Mouse (Mus musculus) embryonic facial prominence, embryonic 12.5 days (tissue): ENCODE results near the gene Echdc3. TPM values are rescaled to one million over a fixed set of nuclear protein-coding genes. Genes with fewer than 3 reads are reported as not detected.
A peak's percentile ranks its signal among the peaks of the same experiment; 100 is the strongest.

ENCODE experiments used
- ATAC-seq: fragments of 200-750 bp; cut with Nextera tagmentation; 2 replicates; pipeline ENCODE4 v1.8.0; 2017; ENCODE audit not compliant: insufficient number of reproducible peaks, insufficient read depth, low FRiP score, low TSS enrichment
- H3K27ac ChIP-seq: fragments of 300-500 bp; sonication (generic); 2 replicates; pipeline ENCODE4 v1.5.1; 2016; ENCODE audit warnings: mild to moderate bottlenecking
- H3K27me3 ChIP-seq: fragments of 300-500 bp; sonication (generic); 2 replicates; pipeline ENCODE4 v1.6.1; 2016; ENCODE audit warnings: mild to moderate bottlenecking, moderate library complexity
- H3K36me3 ChIP-seq: fragments of 300-500 bp; sonication (generic); 2 replicates; pipeline ENCODE4 v1.6.1; 2016; ENCODE audit warnings: mild to moderate bottlenecking
- H3K4me1 ChIP-seq: fragments of 300-500 bp; sonication (generic); 2 replicates; pipeline ENCODE4 v1.6.1; 2016
- H3K4me2 ChIP-seq: fragments of 300-500 bp; sonication (generic); replicated peaks from 2 replicates; pipeline ENCODE4 v1.6.1; 2016; ENCODE audit warnings: mild to moderate bottlenecking, moderate library complexity
- H3K4me3 ChIP-seq: fragments of 300-500 bp; sonication (generic); 2 replicates; pipeline ENCODE4 v1.5.1; 2016; ENCODE audit warnings: mild to moderate bottlenecking
- H3K9ac ChIP-seq: fragments of 300-500 bp; sonication (generic); 2 replicates; pipeline ENCODE4 v1.6.1; 2016; ENCODE audit warnings: mild to moderate bottlenecking, moderate library complexity
- H3K9me3 ChIP-seq: fragments of 300-500 bp; sonication (generic); 2 replicates; pipeline ENCODE4 v1.6.1; 2016; ENCODE audit warnings: mild to moderate bottlenecking, moderate library complexity
- WGBS: fragments of 180-500 bp; shearing (Covaris S2); methylation state at CpG from one replicate; pipeline ENCODE4 v1.1.7; 2016; 5-methylcytosine and 5-hydroxymethylcytosine counted together
- polyA plus RNA-seq: library from polyadenylated mRNA; unstranded; fragments of >200 nt; fragmentation: Nextera tagmentation; extraction: Ambion mirVana; gene quantifications from 2 replicates; pipeline ENCODE4 v1.2.1, GENCODE M21; 2016

Gene Echdc3
- polyA plus RNA-seq, 1 experiment from 2014 or later = 3.1 TPM

DNA sequence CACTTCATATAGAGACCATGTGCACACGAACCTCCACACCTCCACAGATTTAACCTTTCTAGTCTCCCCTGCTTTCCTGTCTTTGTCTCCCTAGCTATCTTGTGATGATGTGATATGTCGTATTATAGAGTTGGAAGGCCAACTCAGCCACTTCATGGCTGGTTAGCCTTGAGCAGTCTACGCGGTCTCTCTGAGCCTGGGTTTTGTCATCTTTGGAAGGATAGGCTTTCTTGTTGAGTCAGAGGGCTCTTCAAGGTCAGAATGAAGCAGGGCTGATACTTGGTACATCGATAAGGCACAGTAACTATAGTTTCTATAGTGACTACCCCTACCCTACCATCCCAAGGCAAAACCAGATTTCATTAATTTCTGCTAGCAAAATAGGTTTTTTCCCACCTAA lies 28.6 kb upstream of the Echdc3 start:
- Histone ChIP-seq H3K4me3 (no peak overlapping the region), H3K36me3 (no peaks in the 10 kb centered on the region)

DNA sequence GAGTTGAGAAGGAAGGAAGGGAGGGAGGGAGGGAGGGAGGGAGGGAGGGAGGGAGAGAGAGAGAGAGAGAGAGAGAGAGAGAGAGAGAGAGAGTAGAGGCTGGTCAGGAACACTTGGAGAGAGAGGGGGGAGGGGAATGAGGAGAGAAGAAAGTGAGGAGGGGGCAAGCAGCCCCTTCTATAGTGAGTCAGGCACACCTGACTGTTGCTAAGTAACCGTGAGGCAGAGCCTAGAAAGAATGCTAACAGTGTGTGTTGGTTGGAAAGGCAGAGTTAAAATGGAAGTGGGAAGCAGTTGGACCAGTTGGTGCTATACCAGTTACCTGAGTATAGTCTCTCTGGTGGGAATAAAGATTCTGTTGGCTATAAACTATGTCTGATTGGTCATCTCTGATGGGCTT lies 27.2 kb upstream of the Echdc3 start:
- Histone ChIP-seq H3K36me3 (no peaks in the 10 kb centered on the region), H3K4me3 (no peak overlapping the region), H3K9me3 (no peaks in the 10 kb centered on the region), H3K27me3 (no peaks in the 10 kb centered on the region), H3K4me2 (no peak overlapping the region), H3K9ac (no peak overlapping the region), H3K27ac (no peak overlapping the region), H3K4me1 (peaks cover 10% of the 10 kb centered on the region; the same call in 1 of the 2 replicates)
- ATAC-seq = no peak
- WGBS = 41% methylated on average over 1 of the region's 1 CpGs

More for the DNA sequence above, 28.6 kb upstream of the Echdc3 start:
- Histone ChIP-seq H3K27ac (no peak overlapping the region), H3K4me1 (peaks cover 10% of the 10 kb centered on the region; the same call in 1 of the 2 replicates), H3K9ac (no peak overlapping the region), H3K27me3 (no peaks in the 10 kb centered on the region), H3K9me3 (no peaks in the 10 kb centered on the region), H3K4me2 (no peak overlapping the region)
- WGBS = 83% methylated on average over 5 of the region's 5 CpGs
- no peak for ATAC-seq

DNA sequence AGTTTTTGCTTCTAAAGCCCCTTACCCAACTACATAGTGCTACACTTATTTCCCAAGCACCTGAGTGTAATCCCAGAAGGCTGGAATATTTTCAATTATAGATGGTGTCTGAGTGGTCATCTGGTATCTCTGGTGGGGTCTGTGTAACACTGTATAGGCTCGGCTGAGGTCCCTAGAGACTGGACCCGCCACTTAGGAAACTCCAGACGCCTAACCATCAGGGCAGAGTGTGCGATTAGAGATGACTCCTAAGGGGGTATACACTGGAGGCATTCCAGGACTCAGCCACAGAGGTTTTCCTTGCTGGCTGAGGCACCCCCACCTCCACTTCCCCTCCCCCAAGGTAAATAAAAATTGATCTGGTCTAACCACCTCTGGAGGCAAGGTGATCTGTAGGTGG lies 26.5 kb upstream of the Echdc3 start:
- Histone ChIP-seq H3K4me1 (peaks cover 10% of the 10 kb centered on the region; the same call in 1 of the 2 replicates), H3K4me2 (no peak overlapping the region), H3K4me3 (no peak overlapping the region), H3K27ac (no peak overlapping the region), H3K36me3 (no peaks in the 10 kb centered on the region), H3K27me3 (no peaks in the 10 kb centered on the region), H3K9ac (no peak overlapping the region), H3K9me3 (no peaks in the 10 kb centered on the region)
- ATAC-seq = peak; percentile 77; the same call in 1 of the 2 replicates
- 55% methylated on average over 4 of the region's 4 CpGs for WGBS

DNA sequence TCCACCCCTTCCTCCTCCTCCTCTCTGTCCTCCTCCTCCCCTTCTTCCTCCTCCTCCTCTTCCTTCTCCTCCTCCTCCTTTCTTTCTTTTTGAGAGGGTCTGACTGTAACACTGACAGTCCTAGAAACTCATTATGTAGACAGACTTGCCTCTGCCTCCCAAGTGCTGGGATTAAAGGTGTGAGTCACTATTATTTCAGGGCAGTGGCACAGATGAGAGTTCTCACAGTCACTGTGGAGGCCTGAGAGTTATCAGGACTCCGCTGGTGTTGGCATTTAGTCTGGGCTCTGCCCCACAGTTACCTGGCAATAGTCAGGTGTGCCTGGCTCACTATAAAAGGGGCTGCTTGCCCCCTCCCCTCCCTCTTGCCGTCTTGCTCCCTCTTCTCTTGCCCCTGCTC lies 25.8 kb upstream of the Echdc3 start:
- H3K4me3 ChIP-seq = no peak overlapping the region
- 60% methylated on average over 2 of the region's 2 CpGs for WGBS
- H3K9me3 ChIP-seq = no peaks in the 10 kb centered on the region
- no peaks in the 10 kb centered on the region for H3K27me3 ChIP-seq
- ATAC-seq = no peak
- no peak overlapping the region for H3K4me2 ChIP-seq
- no peak overlapping the region for H3K9ac ChIP-seq
- peaks cover 10% of the 10 kb centered on the region; the same call in 1 of the 2 replicates for H3K4me1 ChIP-seq
- no peaks in the 10 kb centered on the region for H3K36me3 ChIP-seq
- no peak overlapping the region for H3K27ac ChIP-seq

DNA sequence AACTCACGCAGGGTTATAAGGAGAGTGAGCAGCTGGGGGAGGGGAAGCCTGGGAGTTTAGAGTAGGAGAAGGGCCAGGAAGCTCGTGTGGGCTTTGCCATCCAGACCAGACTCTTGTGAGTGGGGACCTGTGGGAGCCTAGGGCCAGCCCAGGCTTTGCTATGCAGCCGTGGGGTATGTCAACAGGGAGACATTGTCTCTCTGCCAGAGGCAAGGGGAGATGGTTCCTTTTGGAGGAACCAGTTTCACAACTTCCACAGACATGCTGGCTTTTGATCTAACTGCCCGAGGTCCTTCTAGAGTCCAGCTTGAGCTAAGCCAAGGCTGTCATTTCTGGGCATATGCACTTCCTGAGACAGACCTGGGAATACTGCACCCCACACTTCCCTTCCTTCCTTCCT lies 25.4 kb upstream of the Echdc3 start:
- Histone ChIP-seq H3K9me3 (no peaks in the 10 kb centered on the region), H3K36me3 (no peaks in the 10 kb centered on the region), H3K9ac (no peak overlapping the region), H3K27ac (no peak overlapping the region), H3K27me3 (no peaks in the 10 kb centered on the region), H3K4me3 (no peak overlapping the region), H3K4me1 (peaks cover 10% of the 10 kb centered on the region; the same call in 1 of the 2 replicates), H3K4me2 (no peak overlapping the region)
- WGBS = 28% methylated on average over 4 of the region's 4 CpGs
- ATAC-seq = no peak

DNA sequence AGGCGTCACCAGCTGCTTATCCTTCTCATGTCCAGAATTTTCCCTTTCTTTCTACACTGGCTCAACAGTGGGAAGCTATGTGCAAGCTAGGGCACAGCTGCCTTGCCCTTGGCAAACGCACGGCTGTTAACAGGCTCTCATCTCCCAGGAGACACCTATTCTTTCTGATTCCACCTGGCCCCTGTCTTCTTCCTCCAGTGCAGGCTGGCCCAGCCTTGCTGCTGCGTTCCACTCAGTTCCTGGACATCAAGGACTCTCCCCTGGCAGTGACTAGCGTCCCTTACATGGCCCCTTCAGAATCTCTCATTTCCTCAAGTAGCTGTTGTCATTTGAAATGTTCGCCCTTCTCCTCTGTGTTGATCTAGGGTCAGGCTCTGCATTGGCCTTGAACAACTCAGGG lies 20.5 kb upstream of the Echdc3 start:
- Histone ChIP-seq H3K9ac (no peak overlapping the region), H3K27ac (no peak overlapping the region)
- 68% methylated on average over 6 of the region's 6 CpGs for WGBS

GRCm38 (mm10) chr2:6232755-6233154 lies 19.9 kb upstream of the Echdc3 start:
- no peak for ATAC-seq
- no peak overlapping the region for H3K4me3 ChIP-seq
- H3K27ac ChIP-seq = no peak overlapping the region
- no peak overlapping the region for H3K9ac ChIP-seq
- H3K36me3 ChIP-seq = no peaks in the 10 kb centered on the region
- H3K9me3 ChIP-seq = no peaks in the 10 kb centered on the region
- no peaks in the 10 kb centered on the region for H3K4me1 ChIP-seq
- H3K27me3 ChIP-seq = no peaks in the 10 kb centered on the region
- WGBS = 83% methylated on average over 7 of the region's 7 CpGs
- no peak overlapping the region for H3K4me2 ChIP-seq

More for the DNA sequence above, 20.5 kb upstream of the Echdc3 start:
- Histone ChIP-seq H3K4me1 (0 out of 2 replicates have a peak, but pooled peaks cover 4% of the 10 kb centered on the region), H3K9me3 (no peaks in the 10 kb centered on the region), H3K4me2 (no peak overlapping the region), H3K36me3 (no peaks in the 10 kb centered on the region), H3K4me3 (no peak overlapping the region), H3K27me3 (no peaks in the 10 kb centered on the region)
- ATAC-seq = no peak

- 78% methylated on average over 6 of the region's 6 CpGs for WGBS
- no peak for ATAC-seq
Measured at GRCm38 (mm10) chr2:6230865-6231264, 18.0 kb upstream of the Echdc3 start.

GRCm38 (mm10) chr2:6229597-6230290 lies 16.9 kb upstream of the Echdc3 start:
- H3K4me2 ChIP-seq = no peak overlapping the region
- H3K9ac ChIP-seq = no peak overlapping the region
- no peak overlapping the region for H3K27ac ChIP-seq
- H3K9me3 ChIP-seq = 0 out of 2 replicates have a peak, but pooled peaks cover under 1% of the 10 kb centered on the region
- H3K4me1 ChIP-seq = no peaks in the 10 kb centered on the region
- no peaks in the 10 kb centered on the region for H3K36me3 ChIP-seq
- WGBS = 64% methylated on average over 5 of the region's 5 CpGs
- H3K27me3 ChIP-seq = no peaks in the 10 kb centered on the region
- H3K4me3 ChIP-seq = no peak overlapping the region
- no peak for ATAC-seq

More at GRCm38 (mm10) chr2:6230865-6231264, 18.0 kb upstream of the Echdc3 start:
- H3K4me1 ChIP-seq = no peaks in the 10 kb centered on the region
- H3K36me3 ChIP-seq = no peaks in the 10 kb centered on the region
- H3K4me3 ChIP-seq = no peak overlapping the region
- no peaks in the 10 kb centered on the region for H3K27me3 ChIP-seq
- no peaks in the 10 kb centered on the region for H3K9me3 ChIP-seq
- H3K4me2 ChIP-seq = no peak overlapping the region
- H3K9ac ChIP-seq = no peak overlapping the region
- no peak overlapping the region for H3K27ac ChIP-seq

DNA sequence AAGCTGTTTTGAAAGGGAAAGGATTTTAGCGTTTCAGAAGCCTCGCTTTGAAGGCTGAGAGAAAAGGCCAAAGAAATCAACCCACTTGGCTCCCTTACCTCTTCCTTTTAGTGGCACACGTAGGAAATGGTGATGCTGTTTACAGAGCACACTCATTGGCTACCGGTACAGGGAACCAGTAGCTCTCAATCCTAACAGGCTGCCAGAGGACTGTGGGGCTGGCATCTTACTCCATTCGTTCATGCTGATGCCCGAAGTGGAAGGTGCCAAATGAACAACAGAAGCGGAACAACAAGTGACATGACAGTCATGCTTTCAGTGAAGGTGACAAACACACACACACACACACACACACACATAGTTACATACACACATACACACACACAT lies 14.2 kb upstream of the Echdc3 start:
- ATAC-seq = no peak
- Histone ChIP-seq H3K9me3 (0 out of 2 replicates have a peak, but pooled peaks cover 6% of the 10 kb centered on the region), H3K9ac (no peak overlapping the region), H3K36me3 (no peaks in the 10 kb centered on the region), H3K27ac (no peak overlapping the region), H3K4me3 (no peak overlapping the region), H3K4me2 (no peak overlapping the region), H3K27me3 (no peaks in the 10 kb centered on the region), H3K4me1 (no peaks in the 10 kb centered on the region)
- WGBS = 85% methylated on average over 7 of the region's 7 CpGs

- H3K4me3 ChIP-seq = no peak overlapping the region
- H3K36me3 ChIP-seq = no peaks in the 10 kb centered on the region
- no peak overlapping the region for H3K9ac ChIP-seq
- H3K4me2 ChIP-seq = no peak overlapping the region
- WGBS = 84% methylated on average over 10 of the region's 10 CpGs
- no peak overlapping the region for H3K27ac ChIP-seq
- 0 out of 2 replicates have a peak, but pooled peaks cover 6% of the 10 kb centered on the region for H3K9me3 ChIP-seq
- H3K4me1 ChIP-seq = no peaks in the 10 kb centered on the region
- ATAC-seq = no peak
- no peaks in the 10 kb centered on the region for H3K27me3 ChIP-seq
Measured at GRCm38 (mm10) chr2:6226361-6227058, 13.7 kb upstream of the Echdc3 start.
